Mouse (Mus musculus): Measurements from ENCODE around the gene Fam240a.

DNA sequence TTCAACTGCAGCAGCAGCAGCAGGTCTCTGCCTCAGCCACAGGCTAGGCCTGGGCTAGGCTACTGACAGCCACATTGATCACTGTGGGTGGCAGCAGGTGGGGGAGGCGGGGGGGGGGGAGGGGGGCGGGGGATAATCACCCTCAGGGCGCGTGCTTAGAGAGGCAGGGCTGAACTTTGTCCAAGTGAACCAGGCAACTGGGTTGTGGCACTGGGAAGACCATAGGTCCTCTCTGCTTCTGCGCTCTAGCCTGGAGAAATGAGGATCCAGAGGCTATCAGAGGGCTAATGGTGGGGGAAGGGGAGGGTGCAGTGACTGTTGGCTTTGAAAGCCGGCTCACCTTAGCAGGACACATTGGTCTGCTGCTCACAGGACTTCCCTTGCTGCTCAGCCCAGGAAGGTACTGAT, 41.4 kb downstream of the Fam240a start:
- TF ChIP-seq CTCF (IDR thresholded peaks at IDR 0.05; ENCODE audit: low read depth, low read length) (no peak), POLR2A (IDR thresholded peaks at IDR 0.05; ENCODE audit: borderline replicate concordance, low read depth, low read length) (no peak)
